Mouse (Mus musculus): ENCODE measurements at regions not wholly inside any gene's neighbourhood (a gene's known extent, or its start where the extent isn't known, plus 50 kb on each side); places are given as distances from the start of the nearest gene placed in this dataset.

DNA sequence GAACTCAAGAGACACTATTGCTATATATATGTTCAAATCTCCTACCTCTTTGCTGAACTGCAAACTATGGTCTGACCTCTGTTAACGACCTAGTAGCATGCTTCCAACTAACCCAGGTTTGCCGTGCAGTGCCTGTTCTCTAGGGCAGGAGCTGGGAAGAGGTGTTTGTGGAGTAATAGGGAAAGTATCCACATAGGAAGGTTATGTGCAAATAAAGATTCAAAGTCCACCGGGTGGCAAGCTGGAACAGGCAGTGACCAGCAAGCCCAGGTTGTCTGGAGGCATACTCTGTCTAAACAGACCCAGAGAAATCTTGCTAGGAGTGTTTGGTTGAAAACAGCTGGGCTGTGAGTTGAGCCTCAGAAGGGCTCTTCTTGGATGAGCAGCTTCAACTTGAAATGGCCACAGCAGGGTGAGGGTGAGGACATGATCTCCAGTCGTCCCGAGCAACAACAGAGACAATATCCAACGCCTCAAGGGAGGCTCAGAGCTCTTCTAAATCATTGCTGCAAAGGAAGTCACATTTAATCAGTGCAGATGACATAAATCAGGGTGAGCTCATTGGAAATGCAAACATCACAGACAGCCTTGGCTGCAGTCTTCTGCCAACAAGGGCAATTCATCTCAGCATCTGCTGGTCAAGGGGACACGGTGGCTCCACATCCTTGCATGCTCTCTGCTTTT lies 846.7 kb downstream of the Synb start:
- no peak for ATAC-seq (ENCODE audit: insufficient number of reproducible peaks, low FRiP score, low TSS enrichment)

DNA sequence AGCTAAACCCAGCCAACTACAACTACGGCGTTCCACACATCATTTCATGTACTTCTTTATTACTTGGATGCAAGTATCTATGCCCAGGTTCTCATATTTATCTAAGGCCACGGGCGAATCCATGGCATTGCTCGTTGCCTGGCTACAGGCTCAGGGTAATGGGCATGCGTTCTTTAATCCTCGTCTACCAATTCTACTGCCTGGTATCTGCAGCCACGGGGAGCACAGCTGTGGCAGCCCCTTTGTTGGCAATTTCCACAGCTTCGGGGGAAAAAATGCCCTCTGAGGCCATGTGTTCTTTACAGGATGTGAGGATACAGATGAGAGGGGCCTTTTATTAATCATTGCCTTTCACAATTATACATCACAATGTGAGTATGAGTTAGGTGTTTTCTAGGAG lies 860.8 kb downstream of the Synb start:
- ATAC-seq (ENCODE audit: insufficient number of reproducible peaks, low FRiP score, low TSS enrichment) = no peak

DNA sequence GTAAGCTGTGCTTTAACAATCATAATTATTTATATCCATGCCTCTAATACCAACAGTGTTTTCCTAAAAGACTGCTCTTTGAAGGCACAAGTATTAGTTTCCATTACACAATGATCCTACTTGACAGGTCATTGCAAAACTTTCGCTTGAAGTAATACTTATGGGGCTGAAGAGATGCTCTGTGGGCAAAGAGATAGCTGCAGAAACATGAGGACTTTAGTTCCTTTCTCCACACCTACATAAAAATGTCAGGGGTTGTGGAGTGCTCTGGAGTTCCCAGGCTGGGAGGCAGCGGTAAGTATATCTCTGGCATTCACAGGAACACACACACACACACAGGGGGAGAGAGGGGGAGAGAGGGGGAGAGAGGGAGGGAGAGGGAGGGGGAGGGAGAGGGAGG lies 862.0 kb downstream of the Synb start:
- no peak for ATAC-seq (ENCODE audit: insufficient number of reproducible peaks, low FRiP score, low TSS enrichment)

DNA sequence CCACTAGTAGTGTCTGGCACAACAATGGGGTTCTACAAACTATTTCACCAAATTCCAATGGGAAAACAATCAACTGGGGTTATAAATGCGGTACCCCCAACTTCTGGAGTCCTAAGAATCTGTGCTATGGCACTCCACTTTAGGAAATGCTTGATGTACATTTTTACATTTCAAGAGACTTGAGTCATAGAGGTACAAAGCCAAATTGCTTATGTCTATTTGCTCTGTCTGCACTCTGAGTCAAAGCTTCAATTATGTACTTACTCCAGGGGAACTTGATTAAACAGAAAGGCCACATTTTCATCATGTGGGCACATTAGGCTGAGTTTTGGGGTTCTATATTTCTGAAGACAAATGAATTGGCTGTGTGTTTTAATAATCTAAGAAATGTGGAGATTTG lies 866.9 kb downstream of the Synb start:
- ATAC-seq (ENCODE audit: insufficient number of reproducible peaks, low FRiP score, low TSS enrichment) = no peak

DNA sequence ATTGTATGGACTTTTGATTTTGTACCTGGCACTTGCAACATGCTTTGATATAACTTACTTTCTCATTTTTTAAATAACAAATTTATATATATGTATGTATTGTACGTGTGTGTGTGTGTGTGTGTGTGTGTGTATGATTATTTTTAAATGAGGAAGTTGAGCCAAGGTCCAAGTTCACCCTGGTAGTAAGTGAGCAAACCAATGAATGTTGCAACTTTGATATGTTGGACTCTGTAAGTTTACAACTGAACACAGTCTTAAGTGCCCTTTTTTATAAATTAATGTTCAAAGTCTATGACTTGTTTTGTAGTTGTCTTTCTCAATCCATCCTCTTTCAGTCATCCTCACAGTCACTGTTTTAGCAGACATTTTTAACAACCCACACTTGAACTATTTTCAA lies 901.7 kb downstream of the Synb start:
- no peak for ATAC-seq (ENCODE audit: insufficient number of reproducible peaks, low FRiP score, low TSS enrichment)

DNA sequence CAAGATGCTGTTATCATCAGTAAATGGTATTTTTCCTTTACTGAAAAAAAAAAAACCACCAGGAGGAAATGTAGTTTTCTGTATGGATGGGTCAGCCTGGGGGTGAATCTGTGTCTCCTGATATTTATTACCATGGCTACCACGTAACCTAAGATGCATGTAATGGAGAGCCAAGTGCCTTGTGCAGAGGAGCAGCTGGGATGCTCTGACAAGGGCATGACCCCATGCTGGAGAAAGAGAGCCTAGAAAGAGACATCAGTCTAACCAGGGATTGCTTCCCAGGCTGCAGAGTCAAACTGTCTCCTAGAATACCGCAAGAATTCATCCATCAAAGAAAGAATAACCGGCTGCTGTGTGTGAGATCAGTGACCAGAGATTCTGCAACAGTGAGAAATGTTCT lies 902.2 kb downstream of the Synb start:
- ATAC-seq (ENCODE audit: insufficient number of reproducible peaks, low FRiP score, low TSS enrichment) = no peak

DNA sequence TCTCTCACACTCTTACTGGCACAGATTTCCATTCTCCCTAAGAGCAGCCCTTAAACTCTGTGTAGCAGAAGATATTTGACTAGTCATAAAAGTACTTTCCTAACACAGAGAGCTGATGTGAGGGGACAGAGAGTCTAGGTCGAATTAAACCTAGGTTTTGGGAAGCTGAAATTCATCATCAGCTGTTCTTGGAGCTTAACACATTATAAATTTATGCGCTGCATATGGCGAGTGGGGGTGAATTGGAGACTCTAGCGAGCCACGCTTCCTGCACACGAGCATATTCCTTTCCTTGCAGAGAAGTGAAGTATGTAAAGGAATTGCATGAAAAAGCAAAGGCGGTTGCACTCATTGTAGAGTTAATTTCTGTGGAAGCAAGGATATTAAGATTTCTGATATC lies 912.4 kb downstream of the Synb start:
- no peak for ATAC-seq (ENCODE audit: insufficient number of reproducible peaks, low FRiP score, low TSS enrichment)

DNA sequence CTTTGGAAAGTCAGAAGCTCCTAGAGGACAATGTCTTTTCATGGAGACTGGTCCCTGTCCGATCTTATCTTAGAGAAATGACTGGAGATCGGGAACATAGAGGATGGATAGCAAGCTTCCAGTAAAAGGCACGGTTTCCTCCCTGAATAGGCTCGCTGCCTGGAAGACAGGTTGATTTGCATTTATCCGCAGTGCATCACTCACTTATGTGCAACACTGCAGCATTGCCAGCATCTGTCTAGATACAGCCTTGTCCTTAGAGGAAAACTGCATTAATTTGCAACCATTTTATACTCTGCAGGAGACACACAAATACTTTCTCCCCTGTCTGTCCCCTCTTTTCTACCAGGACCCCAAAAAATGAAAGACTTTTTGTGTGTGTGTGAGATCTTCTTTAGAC lies 926.4 kb downstream of the Synb start:
- no peak for ATAC-seq (ENCODE audit: insufficient number of reproducible peaks, low FRiP score, low TSS enrichment)

DNA sequence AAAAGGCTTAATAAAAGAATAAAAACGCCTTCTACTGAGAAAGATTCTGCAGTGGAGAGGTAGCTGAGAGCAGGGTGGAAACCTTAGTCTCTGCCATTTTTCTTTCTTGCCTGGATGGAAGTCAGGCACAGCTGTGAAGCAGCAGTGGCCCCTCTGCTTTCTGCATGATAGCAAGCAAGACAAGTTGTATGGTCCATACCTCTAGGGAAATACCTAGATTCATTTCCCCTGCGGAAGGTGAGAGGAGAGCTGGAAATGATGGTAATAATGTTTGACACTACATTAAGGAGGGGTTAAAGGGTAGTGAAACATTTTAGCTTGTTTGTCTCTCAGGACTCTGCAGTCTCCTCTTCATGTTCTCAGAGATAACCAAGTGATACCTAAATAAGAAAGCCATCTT lies 930.2 kb downstream of the Synb start:
- no peak for ATAC-seq (ENCODE audit: insufficient number of reproducible peaks, low FRiP score, low TSS enrichment)

DNA sequence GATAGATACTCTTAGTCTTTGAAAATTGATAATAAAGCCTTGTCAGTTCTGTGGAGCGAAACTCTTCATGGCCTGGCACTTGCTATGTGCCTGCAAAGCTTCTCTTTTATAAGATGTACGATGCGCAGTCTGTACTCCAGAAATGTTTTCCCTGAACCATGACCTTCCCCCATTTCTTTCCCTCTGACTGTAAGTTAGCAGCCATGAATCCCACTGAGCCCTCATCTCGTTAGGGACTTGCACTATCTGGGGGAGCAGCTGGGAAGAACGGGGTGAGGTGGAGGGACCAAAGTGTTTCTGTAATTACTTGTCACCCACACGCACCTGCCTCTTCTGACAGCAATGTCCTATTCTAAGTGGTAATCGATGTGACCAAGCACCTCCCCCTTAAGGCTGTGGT lies 932.1 kb downstream of the Synb start:
- no peak for ATAC-seq (ENCODE audit: insufficient number of reproducible peaks, low FRiP score, low TSS enrichment)

DNA sequence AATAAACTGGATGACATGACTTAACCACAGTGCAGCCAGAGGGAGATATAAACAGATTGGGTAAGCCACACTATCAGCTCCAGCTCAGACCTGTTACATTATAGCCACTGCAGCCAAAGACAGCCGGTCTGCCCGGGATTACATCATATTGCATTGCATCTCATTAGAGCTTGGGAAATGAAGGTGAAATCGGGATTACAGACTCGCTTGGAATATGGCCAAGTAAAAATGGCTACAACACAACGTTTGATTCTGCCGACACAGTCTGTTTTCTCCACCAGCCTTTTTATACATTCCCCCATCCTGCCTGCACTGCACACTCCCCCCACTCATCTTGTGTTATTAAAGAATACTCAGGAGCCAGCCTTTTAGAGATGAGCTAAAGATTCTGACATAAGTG lies 932.6 kb downstream of the Synb start:
- no peak for ATAC-seq (ENCODE audit: insufficient number of reproducible peaks, low FRiP score, low TSS enrichment)

DNA sequence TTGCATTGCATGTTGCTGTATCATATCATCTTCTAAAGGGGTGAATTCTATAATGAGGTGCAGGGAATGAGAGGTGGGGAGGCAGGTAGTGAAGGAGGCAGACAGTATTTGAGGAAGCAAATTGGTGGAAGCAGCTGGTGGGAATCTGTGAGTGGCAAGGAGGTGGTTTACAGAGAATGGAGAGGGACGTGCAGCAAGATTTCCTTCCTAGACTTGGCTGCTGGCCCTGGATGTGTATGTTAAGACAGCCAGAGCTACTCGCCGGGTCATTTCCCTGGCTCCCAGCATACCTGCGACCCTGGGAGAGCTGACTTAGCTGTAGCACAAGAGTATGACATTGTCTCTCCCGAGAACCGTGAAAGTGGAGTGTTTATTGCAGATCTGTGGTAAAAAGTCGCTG lies 937.7 kb downstream of the Synb start:
- ATAC-seq (ENCODE audit: insufficient number of reproducible peaks, low FRiP score, low TSS enrichment) = no peak

DNA sequence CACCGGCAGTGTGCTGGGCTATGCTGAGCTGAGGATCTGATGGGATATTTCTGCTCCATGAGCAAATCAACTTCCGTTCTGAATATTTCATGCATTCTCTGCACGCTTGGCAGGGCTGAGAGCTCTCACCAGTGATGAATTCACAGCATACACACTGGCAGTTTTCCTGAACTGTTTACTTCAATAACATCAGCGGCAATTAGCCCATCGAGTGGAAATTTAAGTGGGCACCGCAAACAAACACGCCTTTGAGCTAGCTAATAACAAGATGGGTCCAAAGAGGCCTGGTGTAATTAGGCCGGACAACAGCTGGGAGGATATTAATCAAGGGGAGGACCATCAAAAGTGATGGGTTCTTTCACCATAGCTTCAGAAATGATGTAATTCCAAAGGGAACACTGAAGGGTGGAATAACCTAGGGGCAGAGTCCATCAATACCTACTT lies 938.6 kb downstream of the Synb start:
- no peak for ATAC-seq (ENCODE audit: insufficient number of reproducible peaks, low FRiP score, low TSS enrichment)

DNA sequence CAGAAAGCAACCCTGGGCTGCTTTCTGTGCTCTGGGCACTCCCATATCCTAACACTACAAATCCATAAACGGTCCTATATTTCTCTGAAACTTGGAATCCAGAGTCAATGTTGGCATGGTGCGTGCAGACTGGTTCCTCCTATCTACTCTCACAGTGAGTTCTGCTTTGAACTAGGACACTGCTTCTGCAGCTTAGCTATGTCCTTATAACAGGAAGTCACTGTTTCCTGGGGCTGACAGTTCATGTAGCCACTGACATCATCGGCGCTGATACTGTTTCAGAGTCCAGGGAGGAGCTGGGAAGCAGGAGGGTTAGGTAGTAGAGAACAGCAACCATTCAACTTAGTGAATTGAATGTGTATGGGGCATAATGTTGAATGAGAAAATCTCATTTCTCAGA lies 948.6 kb downstream of the Synb start:
- ATAC-seq (ENCODE audit: insufficient number of reproducible peaks, low FRiP score, low TSS enrichment) = no peak

DNA sequence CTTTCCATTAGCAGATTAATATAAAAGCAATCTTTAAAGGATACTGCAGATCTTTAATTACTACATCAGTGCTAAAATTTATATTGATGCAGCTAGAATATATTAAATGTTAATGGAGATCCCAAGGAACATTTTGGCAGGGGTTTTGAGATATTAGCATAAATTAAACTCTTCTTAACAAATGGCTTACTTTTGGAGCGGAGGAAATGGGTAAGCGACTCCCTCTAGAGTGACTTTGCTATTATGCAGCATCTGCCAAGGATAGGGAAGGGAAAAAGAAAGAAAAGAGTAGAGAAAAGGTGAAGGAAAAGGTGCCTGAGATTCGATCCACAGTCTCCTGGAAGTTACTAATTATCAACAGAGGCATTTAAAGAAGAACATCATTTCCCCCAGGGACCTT lies 949.4 kb downstream of the Synb start:
- no peak for ATAC-seq (ENCODE audit: insufficient number of reproducible peaks, low FRiP score, low TSS enrichment)

DNA sequence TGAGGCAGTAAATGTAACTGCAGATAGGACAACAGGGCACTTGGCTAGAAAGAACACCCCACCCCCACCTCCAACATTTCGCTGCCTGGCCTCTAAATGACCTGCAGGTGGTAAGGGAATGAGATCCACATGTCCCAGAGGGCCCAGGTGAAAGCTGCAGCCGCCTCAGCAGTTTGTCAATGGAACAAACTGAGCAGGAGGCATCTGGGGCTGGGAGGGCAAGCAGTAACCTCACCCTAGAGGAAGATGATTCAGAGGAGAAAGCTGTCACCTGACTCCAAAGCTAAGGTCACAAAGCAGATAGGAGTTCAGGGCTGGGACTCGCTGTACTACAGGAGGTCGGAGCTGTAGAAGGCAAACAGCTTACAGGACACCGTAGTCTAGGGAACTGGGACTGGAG lies 955.7 kb downstream of the Synb start:
- ATAC-seq (ENCODE audit: insufficient number of reproducible peaks, low FRiP score, low TSS enrichment) = peak; percentile 15; the same call in 1 of the 2 replicates

DNA sequence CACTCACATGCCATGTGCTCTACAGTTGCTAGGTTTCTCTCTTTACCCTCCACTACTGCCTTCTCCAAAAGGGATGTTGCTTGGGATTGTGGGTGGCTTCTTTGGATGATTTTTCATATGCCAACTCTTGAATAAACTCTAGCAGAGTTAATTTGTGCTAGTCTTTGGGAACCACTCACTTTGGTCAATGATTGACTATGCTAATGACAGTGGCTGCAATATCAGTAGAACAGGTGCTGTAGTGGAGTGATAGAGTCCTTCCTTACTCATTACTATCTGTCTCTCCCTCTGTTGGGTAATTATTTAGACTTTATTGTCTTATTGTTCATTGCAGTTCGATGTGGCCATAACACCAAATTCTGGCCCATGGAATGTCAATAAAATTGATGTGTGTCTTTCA lies 969.0 kb downstream of the Synb start:
- ATAC-seq (ENCODE audit: insufficient number of reproducible peaks, low FRiP score, low TSS enrichment) = no peak

DNA sequence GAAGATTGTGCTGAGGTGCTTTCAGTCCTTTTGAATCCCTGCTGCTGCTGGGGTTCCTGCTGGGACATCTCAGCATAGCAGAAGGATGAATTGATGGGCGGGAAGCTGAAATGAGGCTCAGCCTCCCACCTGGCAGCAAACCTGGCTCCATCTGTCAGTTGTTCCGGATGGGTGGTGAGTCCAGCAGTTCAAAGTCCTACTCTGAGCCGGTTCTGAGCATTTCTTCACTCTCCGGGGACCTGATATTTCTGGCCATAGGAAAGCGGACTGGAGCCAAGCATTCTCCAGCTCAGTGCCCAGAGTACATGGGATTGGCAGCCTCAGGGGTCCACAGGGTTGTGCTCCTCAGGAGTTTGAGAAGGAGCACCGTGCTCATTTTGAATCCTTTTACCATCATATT lies 971.1 kb downstream of the Synb start:
- peak; percentile 90 for ATAC-seq (ENCODE audit: insufficient number of reproducible peaks, low FRiP score, low TSS enrichment)

DNA sequence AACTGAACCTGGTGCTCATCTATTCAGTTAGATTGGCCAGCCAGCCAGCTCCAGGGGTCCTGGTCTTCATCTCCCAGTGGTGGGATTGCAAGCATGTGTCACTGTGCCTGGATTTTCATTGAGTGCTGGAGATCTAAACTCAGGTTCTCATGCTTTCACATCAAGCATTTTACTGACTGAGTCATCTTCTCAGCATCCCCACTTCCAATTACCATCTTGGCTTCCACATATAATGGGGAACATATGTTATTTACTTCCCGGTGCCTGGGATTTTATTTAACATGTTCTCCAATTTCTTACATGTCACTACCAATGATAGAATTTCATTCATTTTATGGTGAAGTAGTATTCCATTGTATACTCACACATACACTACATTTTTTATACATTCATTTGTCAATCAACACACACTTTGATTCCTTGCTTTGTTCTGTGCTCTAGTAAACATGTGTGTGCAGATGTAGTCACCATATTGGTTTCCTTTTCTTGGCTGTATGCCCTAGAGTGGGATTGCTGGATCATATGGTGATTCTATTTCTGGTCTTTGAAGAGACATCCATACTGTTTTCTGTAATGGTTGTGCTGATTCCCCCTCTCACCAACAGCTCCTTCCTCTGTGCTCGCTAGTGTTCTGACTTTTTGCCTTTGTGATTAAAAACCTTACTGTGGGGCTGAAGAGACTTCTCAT lies 986.0 kb downstream of the Synb start:
- no peak for ATAC-seq (ENCODE audit: insufficient number of reproducible peaks, low FRiP score, low TSS enrichment)

DNA sequence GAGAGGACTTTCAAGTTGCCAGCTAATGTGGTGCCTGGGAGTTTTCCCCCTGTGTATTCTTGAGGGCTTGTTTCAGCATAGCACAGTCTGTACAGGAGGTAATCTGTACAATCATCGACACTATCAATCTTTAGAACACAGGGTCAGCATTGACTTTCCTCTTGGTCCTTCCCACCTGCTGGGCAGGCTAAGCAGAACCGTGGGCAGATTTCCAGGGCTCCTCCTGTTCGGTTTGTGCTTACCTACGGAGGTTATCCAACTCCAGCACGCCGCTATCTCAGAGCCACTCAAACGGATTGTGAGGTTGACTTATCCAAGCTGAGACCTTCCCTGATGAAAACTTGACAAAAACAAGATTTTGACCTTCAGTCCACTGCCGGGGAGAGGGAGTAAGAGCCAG lies 988.9 kb downstream of the Synb start:
- no peak for ATAC-seq (ENCODE audit: insufficient number of reproducible peaks, low FRiP score, low TSS enrichment)

DNA sequence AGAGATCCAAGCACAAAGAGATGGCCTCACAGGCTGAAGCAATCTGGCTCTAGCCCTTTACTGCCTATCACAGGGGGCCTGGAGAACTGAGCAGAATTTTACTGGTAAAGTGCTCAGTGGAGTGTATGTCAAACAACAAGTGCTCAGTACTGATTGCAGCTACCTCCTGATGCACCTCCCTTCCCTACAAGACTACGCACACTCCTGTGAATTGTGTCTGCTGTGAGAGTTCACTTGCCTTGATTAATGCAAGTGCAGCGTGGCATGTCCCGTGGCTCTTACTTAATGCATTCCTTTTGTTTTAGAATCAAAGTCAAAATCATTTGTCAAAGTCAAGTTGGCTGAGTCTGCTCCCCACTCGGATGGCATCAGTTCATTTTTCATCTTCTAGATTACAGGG lies 992.4 kb downstream of the Synb start:
- no peak for ATAC-seq (ENCODE audit: insufficient number of reproducible peaks, low FRiP score, low TSS enrichment)

DNA sequence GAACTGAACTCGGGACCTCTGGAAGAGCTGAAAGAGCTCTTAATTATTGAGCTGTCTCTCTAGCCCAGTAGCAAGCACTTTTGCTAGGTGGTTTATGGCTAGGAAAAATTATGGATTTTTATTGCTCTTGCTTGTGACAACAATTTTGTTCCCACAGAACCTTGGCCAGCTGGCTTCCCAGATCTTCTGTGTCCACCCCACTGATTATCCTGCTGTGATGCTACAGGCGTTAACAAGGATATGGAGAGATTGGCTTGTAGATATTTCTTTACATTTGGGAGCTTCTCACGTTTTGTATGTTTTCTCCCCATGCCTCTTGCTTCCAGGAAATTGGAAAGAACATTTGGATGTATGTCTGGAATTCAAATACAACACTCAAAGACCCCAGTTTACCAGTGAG lies 1008.6 kb downstream of the Synb start:
- ATAC-seq (ENCODE audit: insufficient number of reproducible peaks, low FRiP score, low TSS enrichment) = 0 out of 2 replicates have a peak, but pooled peaks have one; percentile 31

All from cerebellum, adult (tissue).